Mouse (Mus musculus) CH12.LX (cell line): Measurements from ENCODE around the gene Gm38119. TPM values are rescaled to one million over a fixed set of nuclear protein-coding genes. Genes with fewer than 3 reads are reported as not detected.
A peak's percentile ranks its signal among the peaks of the same experiment; 100 is the strongest.

Experiments used
- DNase-seq: peaks from one replicate; pipeline ENCODE4 v3.0.0-alpha.2; 2013; ENCODE audit errors: extremely low read depth
- H3K27ac ChIP-seq: 2 replicates; pipeline ENCODE4 v1.5.1; 2012; ENCODE audit warnings: low read depth, mild to moderate bottlenecking, control low read depth, moderate library complexity; ENCODE audit not compliant: insufficient read depth
- H3K27me3 ChIP-seq: replicated peaks from 2 replicates; pipeline ENCODE3; 2012; ENCODE audit warnings: inconsistent platforms
- H3K36me3 ChIP-seq, 2 experiments: replicated peaks in 1 of 2; 2 replicates each; pipeline versions ENCODE3 to v1.6.1; 2012; ENCODE audit warnings: inconsistent platforms in 1 of 2, low read length in 1 of 2, mild to moderate bottlenecking in 1 of 2, mixed read lengths in 1 of 2, moderate library complexity in 1 of 2; ENCODE audit not compliant: control insufficient read depth in 1 of 2, insufficient read depth in 1 of 2
- H3K4me1 ChIP-seq, 2 experiments: 2 replicates each; pipeline ENCODE4 v1.6.1; 2012; ENCODE audit warnings: inconsistent platforms in 1 of 2, moderate library complexity in 1 of 2; ENCODE audit not compliant: insufficient read depth in 2 of 2, control insufficient read depth in 1 of 2
- H3K4me2 ChIP-seq: 2 replicates; pipeline ENCODE4 v1.6.1; 2012; ENCODE audit warnings: low read depth, mild to moderate bottlenecking, control low read depth; ENCODE audit not compliant: poor library complexity, insufficient read depth, severe bottlenecking
- H3K4me3 ChIP-seq, 3 experiments: fragments of 150-350 bp in 1 of 3; sonication (generic) in 1 of 3; replicated peaks in 1 of 3; 2 replicates each; pipeline versions ENCODE3 to v1.5.1; 2011 to 2012; ENCODE audit warnings: low read depth in 2 of 3, low read length in 2 of 3, mild to moderate bottlenecking in 2 of 3, moderate library complexity in 2 of 3, control low read depth in 1 of 3, improper control_type of control experiment in 1 of 3, inconsistent platforms in 1 of 3, mixed read lengths in 1 of 3; ENCODE audit not compliant: poor library complexity in 1 of 3
- H3K79me2 ChIP-seq: replicated peaks from 2 replicates; pipeline ENCODE4 v1.6.1; 2012; ENCODE audit warnings: mild to moderate bottlenecking, moderate library complexity; ENCODE audit not compliant: control insufficient read depth, poor library complexity, insufficient read depth, severe bottlenecking; ENCODE audit errors: extremely low read depth
- H3K9ac ChIP-seq: 2 replicates; pipeline ENCODE4 v1.6.1; 2012; ENCODE audit warnings: low read depth, mild to moderate bottlenecking, control low read depth, moderate library complexity; ENCODE audit not compliant: insufficient read depth
- H3K9me3 ChIP-seq: replicated peaks from 2 replicates; pipeline ENCODE3; 2012; ENCODE audit warnings: low read length, inconsistent platforms, mixed read lengths
- BHLHE40 ChIP-seq: IDR thresholded peaks from 2 replicates; pipeline ENCODE4 v1.6.1; 2011; ENCODE audit warnings: mild to moderate bottlenecking, low read depth, low read length, improper control_type of control experiment
- CTCF ChIP-seq, 2 experiments: IDR thresholded peaks in 1 of 2; conservative IDR thresholded peaks in 1 of 2; 2 replicates each; pipeline ENCODE4 v1.5.1; 2011 to 2012; ENCODE audit warnings: low read depth in 2 of 2, low read length in 2 of 2, improper control_type of control experiment in 1 of 2, inconsistent platforms in 1 of 2, mild to moderate bottlenecking in 1 of 2, moderate library complexity in 1 of 2
- ELF1 ChIP-seq: IDR thresholded peaks from 2 replicates; pipeline ENCODE4 v1.6.1; 2014; ENCODE audit warnings: low read depth, mild to moderate bottlenecking, inconsistent platforms, low read length, improper control_type of control experiment
- EP300 ChIP-seq: IDR thresholded peaks from 2 replicates; pipeline ENCODE4 v1.6.1; 2011; ENCODE audit warnings: low read length, improper control_type of control experiment
- ETS1 ChIP-seq: conservative IDR thresholded peaks from 2 replicates; pipeline ENCODE4 v1.6.1; 2012; ENCODE audit warnings: low read depth, mild to moderate bottlenecking, inconsistent platforms, low read length, improper control_type of control experiment, moderate library complexity
- IRF4 ChIP-seq: IDR thresholded peaks from 2 replicates; pipeline ENCODE4 v1.6.1; 2014; ENCODE audit warnings: low read depth, mild to moderate bottlenecking, inconsistent platforms, low read length, improper control_type of control experiment
- JUN ChIP-seq: IDR thresholded peaks from 2 replicates; pipeline ENCODE4 v1.6.1; 2011; ENCODE audit warnings: low read depth, mild to moderate bottlenecking, low read length, improper control_type of control experiment, moderate library complexity; ENCODE audit not compliant: insufficient read depth
- JUND ChIP-seq: conservative IDR thresholded peaks from 2 replicates; pipeline ENCODE4 v1.6.1; 2011; ENCODE audit warnings: low read depth, low read length, improper control_type of control experiment
- MAFK ChIP-seq: IDR thresholded peaks from 2 replicates; pipeline ENCODE4 v1.6.1; 2011; ENCODE audit warnings: low read length, improper control_type of control experiment; ENCODE audit not compliant: insufficient replicate concordance
- MAX ChIP-seq: IDR thresholded peaks from 2 replicates; pipeline ENCODE4 v1.6.1; 2011; ENCODE audit warnings: low read length, improper control_type of control experiment
- MAZ ChIP-seq: IDR thresholded peaks from 2 replicates; pipeline ENCODE4 v1.6.1; 2012; ENCODE audit warnings: low read depth, mild to moderate bottlenecking, inconsistent platforms, low read length, improper control_type of control experiment, moderate library complexity
- NELFE ChIP-seq: IDR thresholded peaks from 2 replicates; pipeline ENCODE4 v1.6.1; 2011; ENCODE audit warnings: low read depth, low read length, improper control_type of control experiment
- POLR2AphosphoS2 ChIP-seq: IDR thresholded peaks from 2 replicates; pipeline ENCODE4 v1.6.1; 2011; ENCODE audit warnings: low read depth, low read length, improper control_type of control experiment
- RCOR1 ChIP-seq: conservative IDR thresholded peaks from 2 replicates; pipeline ENCODE4 v1.6.1; 2012; ENCODE audit warnings: low read depth, mild to moderate bottlenecking, inconsistent platforms, low read length, improper control_type of control experiment
- SIN3A ChIP-seq: IDR thresholded peaks from 2 replicates; pipeline ENCODE4 v1.6.1; 2012; ENCODE audit warnings: low read length, improper control_type of control experiment, inconsistent platforms
- SMC3 ChIP-seq: IDR thresholded peaks from 2 replicates; pipeline ENCODE4 v1.6.1; 2011; ENCODE audit warnings: low read depth, low read length, improper control_type of control experiment
- UBTF ChIP-seq: IDR thresholded peaks from 2 replicates; pipeline ENCODE4 v1.6.1; 2012; ENCODE audit warnings: low read depth, mild to moderate bottlenecking, inconsistent platforms, low read length, improper control_type of control experiment, moderate library complexity
- USF2 ChIP-seq: conservative IDR thresholded peaks from 2 replicates; pipeline ENCODE4 v1.6.1; 2011; ENCODE audit warnings: low read depth, low read length, improper control_type of control experiment
- ZKSCAN1 ChIP-seq: IDR thresholded peaks from 2 replicates; pipeline ENCODE4 v1.6.1; 2012; ENCODE audit warnings: low read depth, inconsistent platforms, low read length, improper control_type of control experiment, borderline replicate concordance
- ZMIZ1 ChIP-seq: IDR thresholded peaks from 2 replicates; pipeline ENCODE4 v1.6.1; 2012; ENCODE audit warnings: low read depth, mild to moderate bottlenecking, inconsistent platforms, low read length, improper control_type of control experiment
- dilution Hi-C: fragments of 300-500 bp; cut with MboI; formaldehyde crosslinking; loops from 2 replicates; pipeline ENCODE4 v1.14.3; 2020; ENCODE audit warnings: low sequenced_read_pairs; ENCODE audit not compliant: extremely low pct_unique_long_range_greater_than_20kb, extremely low pct_ligation_motif_present
- in situ Hi-C: fragments of 300-500 bp; cut with MboI; formaldehyde crosslinking; loops from 3 replicates; pipeline ENCODE4 v1.14.3; 2019; ENCODE audit warnings: low sequenced_read_pairs, low pct_ligation_motif_present, low pct_unique_long_range_greater_than_20kb, mixed read lengths
- polyA plus RNA-seq: library from polyadenylated mRNA; unstranded; fragments of >175 nt; gene quantifications from 2 replicates; pipeline ENCODE4 v1.2.1, GENCODE M21; 2012; ENCODE audit warnings: low read depth; ENCODE audit not compliant: insufficient read length
- total RNA-seq, 2 experiments: library from RNA; depleted of rRNA; stranded (reverse); fragments of 300-350 nt in 1 of 2; fragments of >200 nt in 1 of 2; gene quantifications; 2 replicates each; pipeline ENCODE4 v1.2.3; 2012 to 2014

Gm38119 gene
- total and polyA plus RNA-seq, 3 experiments, result not detected

- no peak for TF ChIP-seq UBTF
Measured at GRCm38 (mm10) chr3:92722631-92723030, 16.3 kb downstream of the Gm38119 start (continued).

GRCm38 (mm10) chr3:92720250-92720649 lies 18.6 kb downstream of the Gm38119 start, which contains the start of gene Lce1f:
Lce1f (minus strand) TSS chr3:92720350.
- no peak for TF ChIP-seq ZMIZ1
- no peak for TF ChIP-seq MAZ
- no peak for TF ChIP-seq NELFE
- TF ChIP-seq MAFK, result no peak
- TF ChIP-seq SIN3A, result no peak
- no peak for TF ChIP-seq USF2
- TF ChIP-seq ELF1, result no peak
- no peak for TF ChIP-seq ZKSCAN1
- Histone ChIP-seq H3K4me3 (no peak within 1 kb of the TSS), H3K36me3 (no peaks in the 10 kb centered on the region), H3K4me2 (no peak within 1 kb of the TSS), H3K9me3 (no peaks in the 10 kb centered on the region), H3K79me2 (no peaks in the 10 kb centered on the region), H3K27me3 (no peaks in the 10 kb centered on the region), H3K9ac (no peak within 1 kb of the TSS), H3K4me1 (no peaks in the 10 kb centered on the region), H3K27ac (no peak within 1 kb of the TSS)
- in situ Hi-C loops, result no loop called here
- no peak for DNase-seq
- dilution Hi-C loops, result no loop called here

- in situ Hi-C loops (no loop called here), dilution Hi-C loops (no loop called here)
- Histone ChIP-seq H3K27ac (no peak overlapping the region), H3K36me3 (no peaks in the 10 kb centered on the region), H3K27me3 (no peaks in the 10 kb centered on the region), H3K4me3 (no peak overlapping the region), H3K9ac (no peak overlapping the region), H3K4me1 (no peaks in the 10 kb centered on the region), H3K79me2 (no peaks in the 10 kb centered on the region), H3K4me2 (no peak overlapping the region)
- DNase-seq, result peak; percentile 8
- TF ChIP-seq CTCF (conservative IDR thresholded peaks at IDR 0.05 in 1 of 2, IDR thresholded peaks at IDR 0.05 in 1 of 2; ENCODE audit: low read depth in 2 of 2, low read length in 2 of 2), result peak in 1 of 2 experiments; percentile 20; a peak in 1 of 4 replicates
- no peak for TF ChIP-seq SMC3
- TF ChIP-seq, all 38 proteins: peak for 1
- H3K9me3 ChIP-seq, result no peaks in the 10 kb centered on the region
Measured at GRCm38 (mm10) chr3:92715122-92715521, 23.8 kb downstream of the Gm38119 start.

GRCm38 (mm10) chr3:92708974-92709373 lies 29.9 kb downstream of the Gm38119 start, which contains the start of gene Lce1e:
Lce1e (minus strand) TSS chr3:92709074.
- Histone ChIP-seq H3K79me2 (no peaks in the 10 kb centered on the region), H3K27ac (no peak within 1 kb of the TSS; the same call in 1 of the 2 replicates), H3K4me2 (no peak within 1 kb of the TSS), H3K4me1 (no peaks in the 10 kb centered on the region), H3K9ac (no peak within 1 kb of the TSS), H3K36me3 (no peaks in the 10 kb centered on the region), H3K4me3 (no peak within 1 kb of the TSS), H3K9me3 (no peaks in the 10 kb centered on the region), H3K27me3 (no peaks in the 10 kb centered on the region)
- in situ Hi-C loops, result no loop called here
- TF ChIP-seq POLR2AphosphoS2 (no peak), MAX (no peak), USF2 (no peak), ETS1 (no peak), BHLHE40 (no peak), EP300 (no peak), RCOR1 (no peak), IRF4 (no peak), JUND (no peak), JUN (no peak), MAZ (no peak)
- dilution Hi-C loops, result no loop called here
- no peak for DNase-seq
